Mouse (Mus musculus): Measurements from ENCODE around the gene Slc8a1. TPM values are rescaled to one million over a fixed set of nuclear protein-coding genes. Genes with fewer than 3 reads are reported as not detected.

Slc8a1 gene
- polyA plus RNA-seq, 1 experiment from 2014 or later, result 9.7 TPM

DNA sequence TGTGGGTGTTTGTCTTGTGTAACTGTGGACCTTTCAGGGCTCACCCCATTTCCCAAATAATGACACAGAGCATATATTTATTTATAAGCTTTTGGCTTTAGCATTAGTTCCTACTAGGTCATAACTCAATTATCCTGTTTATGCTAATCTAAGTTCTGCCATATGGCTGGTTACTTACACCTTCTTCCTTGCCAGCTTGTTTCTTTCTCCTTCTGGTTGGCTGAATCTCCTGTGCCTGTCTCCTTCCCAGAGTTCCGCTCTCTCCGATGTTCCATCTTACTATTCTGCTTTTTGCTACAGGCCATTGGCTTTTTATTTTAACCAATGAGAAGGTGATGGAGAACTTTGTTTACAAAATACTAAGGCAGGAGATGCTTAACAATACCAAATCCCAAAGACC, 374.8 kb downstream of the Slc8a1 start:
- 99% methylated on average over 2 of the region's 2 CpGs for WGBS
- H3K4me2 ChIP-seq (replicated peaks), result no peak overlapping the region
- H3K27me3 ChIP-seq, result no peaks in the 10 kb centered on the region
- H3K27ac ChIP-seq, result no peak overlapping the region
- no peak overlapping the region for H3K9ac ChIP-seq (replicated peaks)
- H3K4me3 ChIP-seq (replicated peaks), result no peak overlapping the region
- no peak for ATAC-seq
- H3K4me1 ChIP-seq (replicated peaks), result no peaks in the 10 kb centered on the region
- no peaks in the 10 kb centered on the region for H3K9me3 ChIP-seq
- H3K36me3 ChIP-seq, result no peaks in the 10 kb centered on the region

DNA sequence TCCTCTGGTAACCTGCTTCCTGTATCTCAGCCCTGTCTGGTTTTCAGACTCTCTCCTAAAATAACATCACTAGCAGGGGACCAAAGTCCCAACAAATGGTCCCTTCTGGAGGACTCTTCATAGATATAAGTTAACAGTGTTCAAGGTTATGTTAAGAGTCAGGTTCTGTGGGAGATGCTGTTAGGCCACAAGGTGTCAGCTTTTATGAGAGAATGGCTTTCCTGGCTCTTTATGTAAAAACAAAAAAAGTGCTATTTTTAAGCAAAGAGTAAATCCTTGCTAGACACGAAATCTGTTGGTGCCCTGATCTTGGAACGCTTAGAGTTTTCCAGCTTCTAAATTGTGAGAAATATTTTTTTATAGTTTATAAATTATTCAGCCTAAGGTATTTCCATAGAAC, 377.6 kb downstream of the Slc8a1 start:
- 89% methylated on average over 2 of the region's 2 CpGs for WGBS
- H3K27ac ChIP-seq, result no peak overlapping the region
- no peaks in the 10 kb centered on the region for H3K36me3 ChIP-seq
- H3K27me3 ChIP-seq, result no peaks in the 10 kb centered on the region
- H3K4me3 ChIP-seq (replicated peaks), result no peak overlapping the region
- no peak overlapping the region for H3K9ac ChIP-seq (replicated peaks)
- no peak overlapping the region for H3K4me2 ChIP-seq (replicated peaks)
- H3K4me1 ChIP-seq (replicated peaks), result no peaks in the 10 kb centered on the region
- ATAC-seq, result no peak
- 0 out of 2 replicates have a peak, but pooled peaks cover 3% of the 10 kb centered on the region for H3K9me3 ChIP-seq

DNA sequence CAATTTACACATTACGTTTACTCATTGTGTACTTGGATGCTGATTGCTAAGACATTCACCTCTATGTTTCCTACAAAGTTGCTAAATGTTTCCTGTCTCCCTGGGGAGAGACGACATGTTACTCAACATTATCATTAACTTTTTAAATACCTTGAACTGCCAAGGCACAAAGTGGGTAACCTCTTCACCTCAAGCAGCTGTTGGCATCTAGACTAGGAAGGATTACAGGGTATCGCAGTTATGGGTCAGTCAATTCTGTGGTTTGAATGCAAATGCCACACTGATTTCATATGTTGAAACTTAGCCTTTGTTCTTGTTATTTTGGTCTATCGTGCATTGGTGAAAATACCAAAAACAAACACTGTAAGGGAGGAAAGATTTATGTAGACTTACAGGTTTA, 378.1 kb downstream of the Slc8a1 start:
- no peak overlapping the region for H3K27ac ChIP-seq
- WGBS, result 86% methylated on average over 4 of the region's 4 CpGs

GRCm38 (mm10) chr17:81336024-81336754, 402.0 kb downstream of the Slc8a1 start:
- no peak overlapping the region for H3K27ac ChIP-seq
- H3K9ac ChIP-seq (replicated peaks), result no peak overlapping the region
- 69% methylated on average over 7 of the region's 7 CpGs for WGBS
- no peaks in the 10 kb centered on the region for H3K27me3 ChIP-seq
- no peaks in the 10 kb centered on the region for H3K4me1 ChIP-seq (replicated peaks)
- no peak overlapping the region for H3K4me2 ChIP-seq (replicated peaks)
- H3K9me3 ChIP-seq, result no peaks in the 10 kb centered on the region
- ATAC-seq, result 0 out of 2 replicates have a peak, but pooled peaks have one; percentile 17
- H3K36me3 ChIP-seq, result no peaks in the 10 kb centered on the region
- H3K4me3 ChIP-seq (replicated peaks), result no peak overlapping the region

More for the DNA sequence above, 378.1 kb downstream of the Slc8a1 start:
- Histone ChIP-seq H3K4me1 (replicated peaks) (no peaks in the 10 kb centered on the region), H3K4me3 (replicated peaks) (no peak overlapping the region), H3K9me3 (0 out of 2 replicates have a peak, but pooled peaks cover 6% of the 10 kb centered on the region), H3K27me3 (no peaks in the 10 kb centered on the region), H3K9ac (replicated peaks) (no peak overlapping the region), H3K36me3 (no peaks in the 10 kb centered on the region), H3K4me2 (replicated peaks) (no peak overlapping the region)
- no peak for ATAC-seq

DNA sequence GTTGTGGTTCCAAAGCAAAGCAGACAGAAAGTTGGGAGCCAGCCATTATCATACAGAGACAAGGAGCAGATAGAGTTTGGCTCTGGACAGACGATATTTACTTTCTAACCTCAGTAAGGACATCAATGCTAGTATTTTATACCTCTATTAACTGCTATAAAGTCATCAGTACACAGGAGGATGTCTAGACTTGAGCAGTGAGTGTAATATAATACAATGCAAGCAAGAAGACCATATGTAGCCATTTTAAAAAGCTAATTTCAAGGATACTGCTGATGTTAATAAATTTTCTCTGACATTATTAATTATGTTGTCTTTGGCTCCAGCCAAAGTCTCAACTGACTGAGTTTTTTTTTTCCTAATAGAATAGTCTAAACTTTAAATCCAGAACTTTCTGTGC, 402.7 kb downstream of the Slc8a1 start:
- no peak overlapping the region for H3K9ac ChIP-seq (replicated peaks)
- no peaks in the 10 kb centered on the region for H3K27me3 ChIP-seq
- H3K36me3 ChIP-seq, result no peaks in the 10 kb centered on the region
- no peaks in the 10 kb centered on the region for H3K4me1 ChIP-seq (replicated peaks)
- no peak overlapping the region for H3K4me2 ChIP-seq (replicated peaks)
- no peak overlapping the region for H3K4me3 ChIP-seq (replicated peaks)
- H3K9me3 ChIP-seq, result no peaks in the 10 kb centered on the region
- WGBS, result 94% methylated on average over 1 of the region's 1 CpGs
- ATAC-seq, result no peak
- no peak overlapping the region for H3K27ac ChIP-seq

All from midbrain, embryonic 13.5 days (tissue).